9 mouse cellular contexts compared by ENCODE assay signal in the genomic region with DNA sequence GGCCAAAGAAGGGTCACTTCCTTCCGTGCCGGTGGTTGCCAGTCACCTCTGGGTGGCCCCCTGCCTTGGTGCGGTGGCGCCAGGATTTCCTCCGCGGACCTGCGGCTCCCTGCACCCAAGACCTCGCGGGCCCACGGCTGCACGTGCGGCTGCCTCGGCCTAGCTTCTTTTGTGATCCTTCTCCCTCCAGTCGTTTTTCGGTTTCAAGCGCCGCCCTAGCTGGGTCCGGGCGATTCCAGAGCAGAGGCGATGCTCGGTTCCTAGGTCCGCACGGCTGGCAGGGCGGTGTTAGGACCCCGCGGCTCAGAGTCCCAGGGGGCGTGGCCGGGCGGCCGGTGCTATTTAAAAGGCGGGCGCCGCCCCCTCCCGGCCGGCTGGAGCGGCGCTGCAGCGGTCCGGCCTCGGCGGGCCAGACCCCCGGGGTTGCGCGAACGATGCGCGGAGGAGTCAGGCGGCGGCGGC. TPM values are rescaled to one million over a fixed set of nuclear protein-coding genes. Genes with fewer than 3 reads are reported as not detected.
A peak's percentile ranks its signal among the peaks of the same experiment; 100 is the strongest.
DNase-seq lines count a peak whose midpoint lies in the region; ATAC-seq and TF ChIP-seq lines count a peak whose summit lies in the region.
"Had no signal": no experiment of that assay in that cellular context is flagged by ENCODE, and none has a peak within 500 bp of the region (broad histone marks: within the 10 kb centered on the region; RNA-seq: fewer than 3 reads in every experiment).

No protein-coding gene starts in this region.

- no peaks in the 10 kb centered on the region for H3K27me3 ChIP-seq in hindbrain, embryonic 14.5 days (ENCODE audit: control insufficient read depth, insufficient read depth, low read length)

- H3K9ac ChIP-seq in hindbrain, embryonic 14.5 days = peak overlapping the region; percentile 56

- peak overlapping the region; percentile 80 for H3K4me2 ChIP-seq in hindbrain, embryonic 14.5 days (replicated peaks)

- intact Hi-C loops in gastrocnemius, adult 2 months (cut with DNase I) = no loop called here

- peak; percentile 68 for TF ChIP-seq CTCF in gastrocnemius, adult 2 months (IDR thresholded peaks at IDR 0.05)

- no peaks in the 10 kb centered on the region for H3K9me3 ChIP-seq in hindbrain, embryonic 14.5 days (ENCODE audit: control insufficient read depth, low read length)

- ATAC-seq in hindbrain, embryonic 14.5 days (ENCODE audit: low FRiP score) = peak; percentile 80

- H3K4me3 ChIP-seq in gastrocnemius, adult 2 months = peak overlapping the region; percentile 73
- H3K4me3 ChIP-seq in hindbrain, embryonic 14.5 days (replicated peaks; ENCODE audit: low read length) = peak overlapping the region; percentile 42

- H3K27ac ChIP-seq in gastrocnemius, adult 2 months = peak overlapping the region; percentile 84
- no peak overlapping the region for H3K27ac ChIP-seq in hindbrain, embryonic 14.5 days

- peaks cover 16% of the 10 kb centered on the region for H3K4me1 ChIP-seq in hindbrain, embryonic 14.5 days (replicated peaks; ENCODE audit: control insufficient read depth, insufficient read depth, low read length)

- DNase-seq in R1 (ENCODE audit: low read depth, low spot score) = peak; percentile 71
- peak; percentile 53 for DNase-seq in cerebellum, adult 9-11 months
- DNase-seq in gastrocnemius, adult 2 months = peak; percentile 89
- peak; percentile 74 for DNase-seq in hindbrain, embryonic 14.5 days (ENCODE audit: low spot score)
- peak; percentile 58 to 70 for DNase-seq in left cerebral cortex, adult 18-20 months (ENCODE audit: low spot score in 2 of 2)
- peak; percentile 88 to 90 for DNase-seq in lung, postnatal 4 days
- DNase-seq in right cerebral cortex, adult 18-20 months = peak; percentile 72
- DNase-seq in thymus, postnatal 4 days = peak; percentile 87

- under 1% methylated on average over 50 of the region's 50 CpGs for WGBS in hindbrain, embryonic 14.5 days

- no peaks in the 10 kb centered on the region for H3K36me3 ChIP-seq in hindbrain, embryonic 14.5 days (replicated peaks; ENCODE audit: control insufficient read depth, insufficient read depth)

RNA-seq across cellular contexts. Expression of a gene that starts 0.6 kb away (rescaled TPM):
- 1 to 10 TPM; 3.7 to 4.6 TPM for total RNA-seq in gastrocnemius, adult 2 months (2021)
- 5.1 and 7.2 TPM in 2 replicates for polyA plus RNA-seq in hindbrain, embryonic 14.5 days (2014; fragmentation: Nextera tagmentation; extraction: Ambion mirVana)
- total RNA-seq in left cerebral cortex, adult 18-20 months (2021) = 1 to 10 TPM; 5.9 to 6.4 TPM

RNA-seq across cellular contexts. Expression of a gene that starts 49.4 kb away (rescaled TPM):
- under 1 TPM in 1 of 2 experiments, not detected in 1; 0.25 TPM for total RNA-seq in gastrocnemius, adult 2 months (2021)
- polyA plus RNA-seq in hindbrain, embryonic 14.5 days (2014; fragmentation: Nextera tagmentation; extraction: Ambion mirVana) = 0.19 and 0.39 TPM in 2 replicates
- not detected for total RNA-seq in left cerebral cortex, adult 18-20 months (2021)
- polyA plus RNA-seq: gonadal fat pad, adult 2 months had no signal
